Mouse (Mus musculus) CD8-positive naive resting alpha-beta T cell, adult 57 days (primary cell): ENCODE data around the gene Gpr75. TPM values are rescaled to one million over a fixed set of nuclear protein-coding genes. Genes with fewer than 3 reads are reported as not detected.

ENCODE experiments used
- total RNA-seq: library from RNA; stranded (reverse); gene quantifications from one replicate; pipeline ENCODE4 v1.2.4, GENCODE M21; 2023

Gpr75 gene
- total RNA-seq = not detected

GRCm38 (mm10) chr11:30885171-30885871 is at the start of gene Gpr75, which contains the start of gene Asb3:
Gene Gpr75, plus strand, starts transcription at chr11:30885358.
Gene Asb3, plus strand, starts transcription at chr11:30885416.

Other genes with a start within 250 kb of the Gpr75 start
- 1.5 TPM for gene Acyp2, start 235.8 kb upstream of the Gpr75 start, total RNA-seq
- 54.8 TPM for gene Psme4, start 113.6 kb upstream of the Gpr75 start, total RNA-seq
- 16.3 TPM for gene Asb3, start 58 bp downstream of the Gpr75 start, total RNA-seq
- gene Erlec1, start 69.0 kb downstream of the Gpr75 start, total RNA-seq = 25.0 TPM
- 0.52 TPM for gene Chac2, start 101.0 kb downstream of the Gpr75 start, total RNA-seq